Mouse (Mus musculus): ENCODE data around the gene Gpr65.

DNA sequence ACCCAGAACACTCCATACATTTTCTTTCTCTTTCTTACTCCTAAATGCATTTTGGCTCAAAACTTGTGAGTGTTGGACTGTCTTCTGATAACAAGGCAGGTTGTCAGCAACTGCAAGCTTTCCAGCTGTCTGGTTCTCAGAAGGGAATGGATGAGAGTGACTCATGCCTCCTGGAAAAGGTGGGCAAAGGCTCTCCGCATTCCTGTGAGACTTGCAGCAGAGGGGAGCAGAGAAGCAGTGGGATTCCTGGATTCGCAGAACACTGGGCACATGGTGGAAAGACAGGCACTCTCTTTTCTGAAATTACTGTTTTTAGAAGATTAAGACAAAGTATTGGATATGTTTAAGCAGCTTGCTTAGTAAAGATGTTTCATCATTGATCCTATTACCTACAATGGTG is 25.8 kb downstream of the Gpr65 start:
- no peak for TF ChIP-seq CTCF (IDR thresholded peaks at IDR 0.05; ENCODE audit: borderline replicate concordance, extremely low read depth, insufficient read depth, insufficient read length)
- TF ChIP-seq POLR2A (IDR thresholded peaks at IDR 0.05; ENCODE audit: borderline replicate concordance, extremely low read depth, insufficient read depth, insufficient read length, poor library complexity, severe bottlenecking): no peak

Measured in brain, embryonic 14.5 days (tissue).